In genomic region chr9:70160071-70160470, GRCm38 (mm10) we compare ENCODE assay signal across 20 mouse cellular contexts. TPM values are rescaled to one million over a fixed set of nuclear protein-coding genes. Genes with fewer than 3 reads are reported as not detected.
A peak's percentile ranks its signal among the peaks of the same experiment; 100 is the strongest.
DNase-seq lines count a peak whose midpoint lies in the region.
"Had no signal": no experiment of that assay in that cellular context is flagged by ENCODE, and none has a peak within 500 bp of the region (broad histone marks: within the 10 kb centered on the region; RNA-seq: fewer than 3 reads in every experiment).

No protein-coding gene starts in this region.

- DNase-seq in left cerebral cortex, adult 18-20 months (ENCODE audit: low spot score in 2 of 2), result peak; percentile 27 to 56
- DNase-seq in left cerebral cortex, postnatal 4 days, result no peak
- peak; percentile 74 for DNase-seq in brain, adult 2 months (ENCODE audit: low read depth, low spot score)
- peak; percentile 44 to 50 for DNase-seq in left cerebral cortex, postnatal 36 days (ENCODE audit: low spot score in 2 of 2)
- DNase-seq in right cerebral cortex, postnatal 4 days, result peak; percentile 40
- DNase-seq in spleen, postnatal 10 days (ENCODE audit: low spot score in 2 of 2), result no peak
- DNase-seq in adrenal gland, adult (ENCODE audit: inconsistent age in 2 of 2, low spot score in 1 of 2), result no peak
- DNase-seq: adrenal gland, postnatal 14 days; cerebellum, adult 11 months; cerebellum, postnatal 25 days; embryo, embryonic 11 days; gastrocnemius, postnatal 10 days; heart, adult 11 months; heart, postnatal 14 days; kidney, adult 8-10 months; kidney, postnatal 36 days; lung, adult 2 months; lung, postnatal 36 days; retina, postnatal 1 day; thymus, postnatal 14 days had no signal

- intact Hi-C loops in left cerebral cortex, postnatal 4 days (cut with DNase I), result no loop called here
- intact Hi-C loops in left cerebral cortex, postnatal 36 days (cut with DNase I), result no loop called here

RNA-seq across cellular contexts. Expression of gene Fam81a, which starts 17.7 kb away (rescaled TPM):
- total RNA-seq in left cerebral cortex, adult 18-20 months (2021), result 100 to 1,000 TPM; 190 to 198 TPM
- 10 to 100 TPM; 61.8 to 65.9 TPM for total RNA-seq in left cerebral cortex, postnatal 4 days (2021)
- total RNA-seq in left cerebral cortex, postnatal 36 days (2021), result 100 to 1,000 TPM; 179 to 198 TPM

RNA-seq across cellular contexts. Expression of gene Myo1e, which starts 47.1 kb away (rescaled TPM):
- total RNA-seq in left cerebral cortex, adult 18-20 months (2021), result 10 to 100 TPM; 12.7 to 12.8 TPM
- 1 to 10 TPM; 5.2 to 6.1 TPM for total RNA-seq in left cerebral cortex, postnatal 4 days (2021)
- total RNA-seq in left cerebral cortex, postnatal 36 days (2021), result 10 to 100 TPM; 14.6 to 14.7 TPM

Comparison
In these comparisons a context has a peak if more than half of its experiments do, and no peak if none do; other contexts are left out.
1. DNase-seq: peak in left cerebral cortex, adult 18-20 months (2 of 2), brain, adult 2 months (single experiment), left cerebral cortex, postnatal 36 days (2 of 2) and right cerebral cortex, postnatal 4 days (single experiment); none in left cerebral cortex, postnatal 4 days (single experiment), spleen, postnatal 10 days (0 of 2) and adrenal gland, adult (0 of 2).